Mouse (Mus musculus): ENCODE data around the gene Tm7sf3. TPM values are rescaled to one million over a fixed set of nuclear protein-coding genes. Genes with fewer than 3 reads are reported as not detected.

The Tm7sf3 gene
- total RNA-seq, 2 experiments from 2014 or later: 89.1 to 104 TPM

Other genes starting within 250 kb of the Tm7sf3 start
- 6.0 and 9.5 TPM in 2 replicates for gene Itpr2, start 140.6 kb downstream of the Tm7sf3 start, total RNA-seq (2014; fragmentation: Nextera tagmentation)
- 15.1 and 22.6 TPM in 2 replicates for gene Itpr2, start 140.6 kb downstream of the Tm7sf3 start, total RNA-seq (2017)
- 96.1 and 107 TPM in 2 replicates for gene Fgfr1op2, start 65.6 kb downstream of the Tm7sf3 start, total RNA-seq (2014; fragmentation: Nextera tagmentation)
- 151 and 157 TPM in 2 replicates for gene Fgfr1op2, start 65.6 kb downstream of the Tm7sf3 start, total RNA-seq (2017)
- gene Ints13, start 65.0 kb downstream of the Tm7sf3 start, total RNA-seq (2014; fragmentation: Nextera tagmentation): 90.4 and 111 TPM in 2 replicates
- gene Ints13, start 65.0 kb downstream of the Tm7sf3 start, total RNA-seq (2017): 93.8 and 132 TPM in 2 replicates
- 214 and 275 TPM in 2 replicates for gene Med21, start 277 bp downstream of the Tm7sf3 start, total RNA-seq (2014; fragmentation: Nextera tagmentation)
- gene Med21, start 277 bp downstream of the Tm7sf3 start, total RNA-seq (2017): 240 and 246 TPM in 2 replicates
- 1.9 and 5.9 TPM in 2 replicates for gene Stk38l, start 82.2 kb upstream of the Tm7sf3 start, total RNA-seq (2014; fragmentation: Nextera tagmentation)
- 1.2 and 6.1 TPM in 2 replicates for gene Stk38l, start 82.2 kb upstream of the Tm7sf3 start, total RNA-seq (2017)
- gene Arntl2, start 153.2 kb upstream of the Tm7sf3 start, total RNA-seq (2014; fragmentation: Nextera tagmentation): not detected in 2 replicates
- not detected in 2 replicates for gene Arntl2, start 153.2 kb upstream of the Tm7sf3 start, total RNA-seq (2017)
- not detected in 2 replicates for gene Smco2, start 207.3 kb upstream of the Tm7sf3 start, total RNA-seq (2014; fragmentation: Nextera tagmentation)
- gene Smco2, start 207.3 kb upstream of the Tm7sf3 start, total RNA-seq (2017): not detected in 2 replicates
- 10.4 and 21.0 TPM in 2 replicates for gene Ppfibp1, start 245.7 kb upstream of the Tm7sf3 start, total RNA-seq (2014; fragmentation: Nextera tagmentation)
- gene Ppfibp1, start 245.7 kb upstream of the Tm7sf3 start, total RNA-seq (2017): 11.1 and 18.4 TPM in 2 replicates

Measured in granulocyte monocyte progenitor cell, adult 5-6 weeks (primary cell).